Mouse (Mus musculus) CH12.LX (cell line): ENCODE results near the gene Gm31371. TPM values are rescaled to one million over a fixed set of nuclear protein-coding genes. Genes with fewer than 3 reads are reported as not detected.
"Not testable (repeated sequence)": the region's sequence is repeated elsewhere in the genome, so short reads cannot be mapped to it uniquely, and the experiment has no call there.

Experiments used
- DNase-seq: peaks from one replicate; pipeline ENCODE4 v3.0.0-alpha.2; 2013; ENCODE audit errors: extremely low read depth
- H3K27ac ChIP-seq: 2 replicates; pipeline ENCODE4 v1.5.1; 2012; ENCODE audit warnings: low read depth, mild to moderate bottlenecking, control low read depth, moderate library complexity; ENCODE audit not compliant: insufficient read depth
- H3K27me3 ChIP-seq: replicated peaks from 2 replicates; pipeline ENCODE3; 2012; ENCODE audit warnings: inconsistent platforms
- H3K36me3 ChIP-seq, 2 experiments: replicated peaks in 1 of 2; 2 replicates each; pipeline versions ENCODE3 to v1.6.1; 2012; ENCODE audit warnings: inconsistent platforms in 1 of 2, low read length in 1 of 2, mild to moderate bottlenecking in 1 of 2, mixed read lengths in 1 of 2, moderate library complexity in 1 of 2; ENCODE audit not compliant: control insufficient read depth in 1 of 2, insufficient read depth in 1 of 2
- H3K4me1 ChIP-seq, 2 experiments: 2 replicates each; pipeline ENCODE4 v1.6.1; 2012; ENCODE audit warnings: inconsistent platforms in 1 of 2, moderate library complexity in 1 of 2; ENCODE audit not compliant: insufficient read depth in 2 of 2, control insufficient read depth in 1 of 2
- H3K4me2 ChIP-seq: 2 replicates; pipeline ENCODE4 v1.6.1; 2012; ENCODE audit warnings: low read depth, mild to moderate bottlenecking, control low read depth; ENCODE audit not compliant: poor library complexity, insufficient read depth, severe bottlenecking
- H3K4me3 ChIP-seq, 3 experiments: fragments of 150-350 bp in 1 of 3; sonication (generic) in 1 of 3; replicated peaks in 1 of 3; 2 replicates each; pipeline versions ENCODE3 to v1.5.1; 2011 to 2012; ENCODE audit warnings: low read depth in 2 of 3, low read length in 2 of 3, mild to moderate bottlenecking in 2 of 3, moderate library complexity in 2 of 3, control low read depth in 1 of 3, improper control_type of control experiment in 1 of 3, inconsistent platforms in 1 of 3, mixed read lengths in 1 of 3; ENCODE audit not compliant: poor library complexity in 1 of 3
- H3K79me2 ChIP-seq: replicated peaks from 2 replicates; pipeline ENCODE4 v1.6.1; 2012; ENCODE audit warnings: mild to moderate bottlenecking, moderate library complexity; ENCODE audit not compliant: control insufficient read depth, poor library complexity, insufficient read depth, severe bottlenecking; ENCODE audit errors: extremely low read depth
- H3K9ac ChIP-seq: 2 replicates; pipeline ENCODE4 v1.6.1; 2012; ENCODE audit warnings: low read depth, mild to moderate bottlenecking, control low read depth, moderate library complexity; ENCODE audit not compliant: insufficient read depth
- H3K9me3 ChIP-seq: replicated peaks from 2 replicates; pipeline ENCODE3; 2012; ENCODE audit warnings: low read length, inconsistent platforms, mixed read lengths
- dilution Hi-C: fragments of 300-500 bp; cut with MboI; formaldehyde crosslinking; loops from 2 replicates; pipeline ENCODE4 v1.14.3; 2020; ENCODE audit warnings: low sequenced_read_pairs; ENCODE audit not compliant: extremely low pct_unique_long_range_greater_than_20kb, extremely low pct_ligation_motif_present
- in situ Hi-C: fragments of 300-500 bp; cut with MboI; formaldehyde crosslinking; loops from 3 replicates; pipeline ENCODE4 v1.14.3; 2019; ENCODE audit warnings: low sequenced_read_pairs, low pct_ligation_motif_present, low pct_unique_long_range_greater_than_20kb, mixed read lengths
- polyA plus RNA-seq: library from polyadenylated mRNA; unstranded; fragments of >175 nt; gene quantifications from 2 replicates; pipeline ENCODE4 v1.2.1, GENCODE M21; 2012; ENCODE audit warnings: low read depth; ENCODE audit not compliant: insufficient read length
- total RNA-seq, 2 experiments: library from RNA; depleted of rRNA; stranded (reverse); fragments of 300-350 nt in 1 of 2; fragments of >200 nt in 1 of 2; gene quantifications; 2 replicates each; pipeline ENCODE4 v1.2.3; 2012 to 2014

Gm31371 gene
- total RNA-seq (2012; rRNA removed) (not detected in 2 replicates), total RNA-seq (2014; rRNA removed) (not detected in 2 replicates), polyA plus RNA-seq (not detected in 2 replicates)

- H3K27me3 ChIP-seq, H3K4me3 ChIP-seq, in situ Hi-C loops, H3K4me2 ChIP-seq, H3K9me3 ChIP-seq, H3K9ac ChIP-seq, H3K36me3 ChIP-seq, H3K4me1 ChIP-seq, H3K27ac ChIP-seq, DNase-seq, dilution Hi-C loops, H3K79me2 ChIP-seq: not testable (repeated sequence)
These were observed at the start of gene Gm31371 for GRCm38 (mm10) chr8:19903092-19903491. Gene Gm31371 (plus strand): TSS chr8:19903392.

GRCm38 (mm10) chr8:19906425-19907055 lies 3.3 kb downstream of the Gm31371 start:
- H3K9ac ChIP-seq, H3K4me1 ChIP-seq, dilution Hi-C loops, H3K4me2 ChIP-seq, in situ Hi-C loops, H3K79me2 ChIP-seq, H3K27me3 ChIP-seq, H3K9me3 ChIP-seq, H3K36me3 ChIP-seq, DNase-seq, H3K27ac ChIP-seq, H3K4me3 ChIP-seq: not testable (repeated sequence)

GRCm38 (mm10) chr8:19908841-19909321 lies 5.7 kb downstream of the Gm31371 start:
- H3K9ac ChIP-seq, H3K27ac ChIP-seq, H3K4me3 ChIP-seq, H3K9me3 ChIP-seq, DNase-seq, dilution Hi-C loops, H3K27me3 ChIP-seq, H3K4me2 ChIP-seq, H3K79me2 ChIP-seq, H3K4me1 ChIP-seq, H3K36me3 ChIP-seq, in situ Hi-C loops: not testable (repeated sequence)

- H3K27ac ChIP-seq, H3K4me2 ChIP-seq, DNase-seq, H3K9me3 ChIP-seq, H3K27me3 ChIP-seq, H3K9ac ChIP-seq, in situ Hi-C loops, H3K4me1 ChIP-seq, H3K36me3 ChIP-seq, H3K4me3 ChIP-seq, H3K79me2 ChIP-seq, dilution Hi-C loops: not testable (repeated sequence)
These were observed 15.9 kb downstream of the Gm31371 start for GRCm38 (mm10) chr8:19919086-19919485.

- H3K4me1 ChIP-seq, H3K27ac ChIP-seq, H3K27me3 ChIP-seq, dilution Hi-C loops, H3K79me2 ChIP-seq, H3K9ac ChIP-seq, H3K36me3 ChIP-seq, H3K4me3 ChIP-seq, H3K4me2 ChIP-seq, H3K9me3 ChIP-seq, DNase-seq, in situ Hi-C loops: not testable (repeated sequence)
These were observed 31.1 kb downstream of the Gm31371 start for GRCm38 (mm10) chr8:19934274-19934673.

- DNase-seq, H3K4me2 ChIP-seq, dilution Hi-C loops: not testable (repeated sequence)
These were observed 32.4 kb downstream of the Gm31371 start for GRCm38 (mm10) chr8:19935541-19936030.

More at GRCm38 (mm10) chr8:19935541-19936030, 32.4 kb downstream of the Gm31371 start:
- H3K79me2 ChIP-seq, H3K4me1 ChIP-seq, H3K27ac ChIP-seq, H3K9me3 ChIP-seq, H3K4me3 ChIP-seq, H3K27me3 ChIP-seq, H3K36me3 ChIP-seq, H3K9ac ChIP-seq, in situ Hi-C loops: not testable (repeated sequence)
